Mouse (Mus musculus) kidney, postnatal 14 days (tissue): ENCODE measurements around the gene Epop.

Experiments used
- DNase-seq: peaks from one replicate; pipeline ENCODE4 v3.0.0; 2022; ENCODE audit warnings: mixed read lengths

The Epop gene

DNA sequence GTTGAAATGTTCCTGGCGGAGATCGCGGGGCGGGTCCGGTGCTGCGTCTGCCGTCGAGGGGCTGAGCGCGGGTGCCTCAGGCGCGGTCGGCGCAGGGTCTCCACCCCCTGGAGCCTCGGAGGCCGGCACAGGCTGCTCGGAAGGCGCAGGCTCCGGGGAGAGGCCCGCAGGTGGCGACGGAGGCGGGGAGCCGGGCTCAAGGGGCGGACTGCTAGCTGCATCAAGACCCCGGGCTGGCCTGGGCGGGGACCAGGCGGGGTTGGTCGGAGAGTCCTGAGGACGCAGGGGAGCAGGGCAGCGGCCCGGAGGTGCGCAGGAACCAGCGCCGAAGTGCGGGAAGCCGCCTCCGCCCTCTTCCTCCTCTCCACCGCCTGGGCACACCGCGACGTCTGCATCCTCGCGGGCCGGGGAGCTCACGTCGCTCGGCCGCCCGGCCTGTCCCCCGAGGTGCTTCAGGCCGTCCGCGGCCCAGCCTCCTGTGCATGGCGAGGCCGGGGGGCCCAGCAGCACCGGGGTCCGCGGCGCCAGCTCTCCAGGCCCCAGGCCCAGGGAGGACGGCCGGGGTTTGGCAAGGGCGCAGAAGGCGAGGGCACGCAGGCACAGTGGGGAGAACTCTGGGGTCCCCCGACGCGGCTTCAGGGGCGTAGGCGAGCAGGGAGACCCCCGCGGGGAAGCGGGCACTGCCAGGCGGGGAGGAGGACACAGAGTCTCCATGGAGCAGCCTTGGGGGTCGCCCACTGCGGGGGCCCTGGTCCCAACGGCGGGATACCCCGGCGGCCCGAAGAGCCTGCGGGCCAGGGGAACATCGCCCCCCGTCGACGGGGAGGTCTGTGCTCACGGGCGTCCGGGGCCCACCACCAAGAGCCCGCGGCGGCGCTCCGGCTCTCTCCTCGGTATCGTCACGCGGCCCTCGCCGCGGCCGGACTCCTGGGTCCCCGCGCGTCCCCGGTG is 659 bp downstream of the Epop start:
- DNase-seq = peak; percentile 18

DNA sequence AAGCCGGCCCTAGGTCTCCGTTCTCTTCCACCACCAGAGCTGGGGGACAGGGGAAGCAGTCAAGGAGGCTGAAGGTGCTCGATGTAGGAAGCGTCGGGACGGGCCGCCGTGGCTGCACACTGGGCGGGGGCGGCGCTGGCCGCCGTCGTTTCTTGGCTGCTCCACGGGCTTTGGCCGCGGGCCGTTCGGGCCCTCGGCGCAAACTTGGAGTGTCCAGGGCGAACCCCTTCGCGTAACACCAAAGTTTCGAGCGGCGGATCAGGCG is 1.3 kb downstream of the Epop start:
- peak; percentile 10 for DNase-seq

DNA sequence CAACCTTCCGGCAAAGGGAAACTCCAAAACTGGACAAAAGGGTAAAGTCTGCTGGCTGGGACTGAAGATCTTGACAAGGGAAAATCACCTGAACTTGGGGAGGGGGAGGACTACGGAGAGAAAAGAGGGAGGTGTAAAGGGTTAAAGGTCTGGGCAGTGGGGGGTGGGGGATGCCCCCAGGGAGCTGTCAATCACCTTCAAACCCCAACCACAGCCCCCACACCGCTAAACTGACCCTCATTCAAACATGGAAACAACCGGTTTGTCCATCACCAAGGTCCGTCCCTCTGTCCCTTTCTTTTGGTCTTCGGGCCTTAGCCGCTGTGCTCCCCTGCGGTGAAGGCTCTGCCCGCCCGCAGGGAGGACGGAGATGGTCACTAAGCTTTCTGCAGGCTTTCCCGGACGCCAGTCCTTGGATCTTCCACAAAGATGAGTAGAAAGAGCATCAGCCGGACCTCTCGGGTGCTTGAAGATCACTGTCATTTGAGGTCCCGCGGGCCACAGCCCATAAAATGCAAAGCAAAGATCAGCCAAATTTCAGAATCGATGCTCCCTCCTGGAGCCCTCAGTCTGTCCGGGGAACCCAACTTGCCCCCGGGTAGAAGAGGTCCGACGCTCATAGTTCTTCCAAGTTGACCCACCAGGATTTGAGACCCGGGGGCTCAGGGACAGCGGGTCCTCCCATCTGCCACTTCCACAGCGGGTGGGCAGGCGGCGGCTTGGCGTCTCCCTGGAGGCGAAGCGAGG is 1.8 kb downstream of the Epop start:
- DNase-seq = no peak

DNA sequence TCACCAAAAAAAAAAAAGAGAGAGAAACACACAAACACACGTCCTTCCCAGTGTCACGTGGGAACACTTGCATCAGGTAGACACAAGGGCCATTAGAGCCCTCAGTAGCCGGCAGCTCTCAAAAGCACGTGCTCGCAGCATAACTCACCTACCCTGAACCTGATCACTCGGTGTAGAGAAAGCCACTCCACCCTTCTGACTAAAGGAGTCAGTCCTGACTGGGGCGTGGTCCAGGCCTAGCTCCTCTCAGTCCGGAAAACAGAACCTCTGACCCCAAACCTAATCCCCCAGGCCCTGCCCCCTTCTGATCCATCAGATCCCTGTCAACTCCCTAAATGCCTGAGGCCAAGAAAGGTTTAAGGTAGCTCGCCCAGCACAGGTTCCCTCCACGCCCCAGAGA is 2.7 kb downstream of the Epop start:
- DNase-seq = peak; percentile 17

DNA sequence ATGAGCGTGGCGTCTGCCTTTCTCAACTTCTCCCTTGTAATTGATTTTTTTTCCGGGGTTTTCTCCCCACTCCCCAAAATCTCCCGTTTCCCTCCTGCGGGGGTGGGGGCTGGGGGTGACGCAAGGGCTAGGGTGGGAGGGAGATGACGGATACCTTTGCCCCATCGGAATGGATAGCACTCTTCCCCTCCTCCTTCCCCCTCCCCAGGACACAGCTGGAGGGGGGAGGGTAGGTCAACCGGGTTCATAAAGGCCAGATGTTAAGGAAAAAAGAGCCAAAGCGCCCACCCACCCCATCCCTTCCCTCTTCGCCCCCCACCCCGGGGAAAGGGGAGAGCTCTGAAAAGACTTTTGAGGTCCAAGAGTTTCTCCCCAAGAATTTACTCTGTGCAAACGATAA is 3.1 kb downstream of the Epop start:
- DNase-seq = no peak

DNA sequence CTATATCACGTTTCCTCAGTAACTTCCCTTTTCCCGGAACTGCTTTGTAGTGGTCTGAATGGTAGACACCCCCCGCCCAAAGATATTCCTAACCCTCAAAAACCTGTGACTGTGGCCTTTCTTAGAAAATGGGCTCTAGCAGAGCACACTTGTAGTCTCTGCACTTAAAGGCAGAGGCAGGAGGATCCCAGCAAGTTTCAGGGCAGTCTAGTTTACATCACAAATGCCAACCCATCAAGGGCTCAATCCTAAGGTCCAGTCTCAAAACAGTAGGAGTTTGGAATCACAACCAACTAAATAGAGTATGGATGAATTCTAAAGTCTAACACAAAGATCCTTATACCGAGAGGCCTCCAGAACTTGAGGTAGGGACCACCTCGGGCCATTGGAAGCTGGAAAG is 4.0 kb downstream of the Epop start:
- DNase-seq = no peak

DNA sequence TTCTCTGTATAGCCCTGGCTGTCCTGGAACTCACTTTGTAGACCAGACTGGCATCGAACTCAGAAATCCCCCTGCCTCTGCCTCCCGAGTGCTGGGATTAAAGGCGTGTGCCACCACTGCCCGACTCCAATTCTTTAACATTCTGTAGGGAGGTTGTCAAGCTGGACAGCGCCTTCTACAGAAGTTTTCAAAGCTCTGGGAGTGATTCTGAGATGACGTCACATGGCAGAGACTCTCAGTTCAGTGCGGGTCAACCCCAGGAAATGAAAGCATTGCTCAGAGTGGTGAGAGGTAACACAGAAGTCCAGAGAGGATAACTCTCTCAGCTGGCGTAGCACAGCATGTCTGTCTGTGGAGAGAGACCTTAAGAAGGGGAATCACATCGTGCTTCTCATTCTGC is 6.3 kb downstream of the Epop start:
- no peak for DNase-seq

DNA sequence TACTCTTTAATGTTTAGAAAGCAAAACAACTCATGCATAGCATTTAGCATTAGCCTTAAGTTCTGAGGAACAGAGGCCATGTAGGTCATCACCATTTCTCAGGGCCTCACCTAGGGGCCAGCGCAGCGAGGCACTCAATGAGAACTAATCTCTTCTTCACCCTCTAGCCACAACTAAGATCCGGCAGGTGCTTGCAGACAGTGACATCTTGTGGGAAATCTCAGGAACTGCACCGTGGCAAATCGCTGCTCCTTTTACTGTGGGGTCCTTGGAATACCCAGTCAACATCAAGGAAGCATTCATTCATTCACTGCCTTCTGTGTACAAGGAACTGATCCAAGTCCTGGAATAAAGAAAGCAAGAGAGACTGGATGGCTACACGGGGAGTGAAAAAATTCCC is 7.1 kb downstream of the Epop start:
- peak; percentile 79 for DNase-seq

DNA sequence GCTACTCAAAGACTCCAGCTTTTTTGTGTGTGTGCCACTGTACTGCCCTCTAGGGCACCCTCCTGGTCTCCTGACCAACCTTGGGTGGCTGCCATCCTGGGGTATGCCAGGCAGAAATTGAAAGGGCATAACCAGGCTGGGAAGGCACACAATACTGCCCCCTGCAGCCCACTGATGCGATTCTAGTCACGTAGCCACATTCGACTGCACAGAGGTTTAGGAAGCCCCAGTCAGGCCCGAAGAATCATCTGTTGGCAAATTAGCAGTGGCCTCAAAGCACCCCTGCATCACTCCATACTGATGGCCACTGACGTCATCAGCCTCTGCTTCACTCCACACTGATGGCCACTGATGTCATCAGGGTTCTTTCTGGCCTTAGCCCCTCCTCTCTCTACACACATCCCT is 10.1 kb downstream of the Epop start:
- DNase-seq = peak; percentile 92

DNA sequence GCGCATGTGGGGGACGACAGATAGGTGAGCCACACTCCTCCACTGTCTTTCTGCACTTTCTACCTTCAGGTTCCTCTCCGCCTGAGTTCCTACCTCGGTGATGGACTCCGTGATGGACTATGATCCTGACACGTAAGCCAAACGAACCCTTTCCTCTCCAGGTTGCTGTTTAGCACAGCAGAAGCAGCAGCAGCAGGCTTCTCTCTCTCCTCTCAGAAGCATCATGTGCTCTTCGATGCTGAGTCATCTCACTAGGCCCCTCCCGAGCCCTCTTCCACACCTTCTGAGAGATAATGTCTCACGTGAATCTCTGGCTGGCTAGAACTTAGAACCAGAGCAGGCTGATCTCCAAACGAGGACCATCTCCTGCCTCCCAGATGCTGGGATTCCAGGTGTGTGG is 11.1 kb downstream of the Epop start:
- peak; percentile 49 for DNase-seq

DNA sequence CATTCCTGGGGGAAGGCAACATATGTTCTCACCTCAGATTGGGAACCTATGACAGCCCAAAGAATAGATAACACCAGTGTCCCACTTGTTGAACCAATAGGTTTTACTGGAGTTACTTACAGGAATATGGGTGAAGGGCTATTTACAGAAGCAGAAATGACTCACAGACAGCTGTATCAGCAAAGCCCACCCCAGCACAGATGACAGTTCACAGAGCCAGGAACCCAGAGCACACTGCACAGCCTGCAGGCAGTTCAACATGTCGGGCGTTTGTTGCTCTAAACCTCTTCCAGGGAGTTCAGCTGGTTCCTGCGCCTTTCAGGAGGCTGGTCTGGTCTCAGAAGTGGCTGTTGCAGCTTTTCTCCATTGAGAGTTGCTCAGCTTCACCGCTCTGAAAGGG is 14.2 kb downstream of the Epop start:
- DNase-seq = no peak

DNA sequence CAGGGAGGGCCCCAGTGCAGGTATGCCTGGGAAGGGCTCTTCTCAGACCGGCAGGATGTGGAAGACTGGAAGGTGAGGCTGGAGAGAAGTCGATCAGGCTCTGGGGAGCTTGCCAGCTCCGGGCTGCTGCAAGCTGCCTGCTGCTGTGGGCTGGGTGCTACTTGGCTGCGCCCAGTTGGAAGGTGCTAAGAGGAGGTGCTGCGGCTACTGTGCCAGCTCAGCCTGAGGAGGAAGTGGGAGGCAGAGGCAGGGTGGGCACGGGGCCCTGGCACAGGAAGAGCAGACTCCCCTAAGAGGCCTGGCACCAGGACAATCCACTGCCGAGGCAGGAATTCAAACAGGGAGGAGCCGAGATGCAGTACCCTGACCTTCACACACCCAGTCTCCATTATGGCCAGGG is 18.4 kb downstream of the Epop start:
- peak; percentile 40 for DNase-seq

DNA sequence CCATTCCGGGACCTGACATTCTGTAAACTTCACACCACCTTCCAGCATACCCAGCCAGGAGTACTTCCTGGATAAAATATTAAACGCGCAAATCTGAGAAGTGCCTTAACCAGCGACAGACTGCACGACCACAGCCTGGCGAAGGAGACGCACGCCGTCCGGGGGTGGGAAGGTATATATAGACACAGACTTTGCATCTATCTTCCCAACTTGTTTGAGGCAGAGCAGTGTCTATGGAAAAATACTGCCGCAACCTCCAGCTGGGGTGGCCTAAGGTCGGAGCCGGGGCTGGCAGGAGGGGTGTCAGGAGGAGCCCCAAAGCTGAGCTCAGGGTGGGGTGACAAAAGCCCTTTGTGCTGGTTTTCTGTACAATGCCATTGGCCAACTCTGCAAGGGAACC is 19.8 kb downstream of the Epop start:
- no peak for DNase-seq

DNA sequence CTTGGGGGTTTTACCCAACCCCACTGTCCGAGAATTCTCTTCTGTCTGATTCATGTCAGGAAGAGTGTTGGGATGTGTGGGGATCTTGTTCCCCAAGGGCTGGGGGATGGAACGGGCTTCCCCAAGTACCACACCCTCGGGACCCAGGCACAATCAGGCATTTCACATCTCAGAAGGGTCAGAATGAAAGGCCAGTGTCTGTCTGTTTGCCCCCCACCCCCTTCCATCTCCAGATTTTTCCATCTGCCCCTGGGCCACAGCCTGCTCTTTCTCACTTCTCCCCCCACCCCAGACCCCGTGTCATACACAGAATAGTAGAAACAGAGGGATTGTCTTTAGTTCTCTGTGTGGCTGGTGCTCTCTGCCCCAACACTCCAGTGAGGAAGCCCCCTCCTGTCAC is 20.6 kb downstream of the Epop start:
- DNase-seq = no peak

DNA sequence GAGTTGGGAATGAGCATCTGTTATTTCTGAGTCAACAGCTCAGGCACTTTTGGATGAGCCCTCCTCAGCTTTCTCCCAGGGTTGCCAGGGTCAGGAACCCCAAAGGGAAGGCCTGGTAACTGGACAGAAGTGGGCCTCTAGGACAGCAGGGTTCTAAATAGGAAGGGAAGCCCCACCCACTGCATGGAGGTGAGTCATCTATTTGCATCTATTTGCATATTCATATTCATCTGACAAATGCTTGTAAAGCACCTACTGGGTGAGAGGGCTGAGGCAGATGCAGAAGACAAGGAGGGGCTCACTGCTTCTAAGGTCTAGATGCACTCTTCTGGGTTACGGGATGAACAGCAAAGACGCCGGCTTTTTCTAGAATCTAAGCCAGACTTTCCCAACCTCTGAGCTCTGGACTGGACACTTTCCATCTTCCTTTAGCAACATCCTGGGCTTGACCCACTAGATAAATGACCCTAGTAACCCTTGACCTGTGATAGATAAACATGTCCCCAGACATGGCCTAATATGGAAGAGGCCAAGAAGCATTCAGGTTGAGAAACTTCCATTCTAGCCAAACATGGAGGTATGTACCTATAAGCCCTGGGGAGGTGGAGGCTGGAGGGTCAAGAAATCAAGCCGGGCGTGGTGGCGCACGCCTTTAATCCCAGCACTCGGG is 22.3 kb downstream of the Epop start:
- no peak for DNase-seq

DNA sequence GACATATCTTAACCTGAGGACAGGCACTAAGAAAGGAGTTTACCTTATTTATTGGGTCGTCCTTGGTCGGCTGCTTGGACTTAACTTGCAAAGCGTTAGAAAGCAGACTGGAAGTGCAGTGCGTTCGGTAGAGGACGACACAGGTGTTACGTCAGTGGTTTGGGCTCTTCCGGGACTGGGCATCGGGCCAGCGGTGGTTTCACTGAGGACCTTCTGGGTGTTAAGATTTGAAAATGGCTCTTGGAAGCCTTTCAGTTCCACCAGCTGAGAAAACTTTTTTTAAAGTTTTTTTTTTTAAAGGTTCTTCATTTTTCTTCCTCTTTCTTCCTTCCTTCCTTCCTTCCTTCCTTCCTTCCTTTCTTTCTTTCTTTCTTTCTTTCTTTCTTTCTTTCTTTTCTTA is 25.6 kb downstream of the Epop start:
- DNase-seq = peak; percentile 64

DNA sequence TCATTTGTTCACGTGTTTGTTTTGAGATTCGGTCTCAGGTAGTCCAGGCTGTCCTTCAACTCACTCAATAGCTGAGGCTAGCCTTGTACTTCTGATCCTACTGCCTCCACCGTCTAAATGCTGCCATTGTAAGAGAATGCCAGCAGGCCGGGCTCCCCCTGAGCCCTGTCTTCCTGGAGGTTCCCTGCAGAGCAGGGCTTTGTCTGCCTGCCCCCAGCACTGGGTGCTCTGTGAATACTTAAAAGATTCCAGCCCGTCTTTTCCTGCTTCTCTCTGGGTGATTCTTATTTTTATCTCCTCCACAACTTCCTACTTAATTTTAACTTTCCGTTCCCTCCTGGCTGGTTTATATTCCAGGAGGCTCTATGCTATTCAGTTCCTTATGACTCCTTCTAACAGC is 27.3 kb downstream of the Epop start:
- DNase-seq = no peak

DNA sequence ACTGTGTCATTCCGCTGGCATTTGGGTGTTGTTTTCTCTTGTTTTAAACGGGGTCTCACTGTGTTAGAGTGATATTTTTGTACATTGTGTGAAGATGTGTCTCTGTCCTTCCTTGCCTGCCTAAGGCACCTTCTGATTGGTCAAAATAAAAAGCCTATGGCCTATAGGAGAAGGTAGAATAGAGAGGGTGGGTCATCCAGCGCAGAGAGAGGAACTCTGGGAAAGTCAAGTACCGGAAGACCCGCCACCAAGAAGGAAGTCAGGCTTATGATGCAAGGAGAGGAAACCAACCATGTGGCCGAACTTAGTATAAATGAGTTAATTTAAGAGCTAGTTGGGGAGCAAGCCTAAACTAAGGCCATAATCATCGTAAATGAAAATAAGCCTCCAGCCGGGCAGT is 30.4 kb downstream of the Epop start:
- DNase-seq = no peak

DNA sequence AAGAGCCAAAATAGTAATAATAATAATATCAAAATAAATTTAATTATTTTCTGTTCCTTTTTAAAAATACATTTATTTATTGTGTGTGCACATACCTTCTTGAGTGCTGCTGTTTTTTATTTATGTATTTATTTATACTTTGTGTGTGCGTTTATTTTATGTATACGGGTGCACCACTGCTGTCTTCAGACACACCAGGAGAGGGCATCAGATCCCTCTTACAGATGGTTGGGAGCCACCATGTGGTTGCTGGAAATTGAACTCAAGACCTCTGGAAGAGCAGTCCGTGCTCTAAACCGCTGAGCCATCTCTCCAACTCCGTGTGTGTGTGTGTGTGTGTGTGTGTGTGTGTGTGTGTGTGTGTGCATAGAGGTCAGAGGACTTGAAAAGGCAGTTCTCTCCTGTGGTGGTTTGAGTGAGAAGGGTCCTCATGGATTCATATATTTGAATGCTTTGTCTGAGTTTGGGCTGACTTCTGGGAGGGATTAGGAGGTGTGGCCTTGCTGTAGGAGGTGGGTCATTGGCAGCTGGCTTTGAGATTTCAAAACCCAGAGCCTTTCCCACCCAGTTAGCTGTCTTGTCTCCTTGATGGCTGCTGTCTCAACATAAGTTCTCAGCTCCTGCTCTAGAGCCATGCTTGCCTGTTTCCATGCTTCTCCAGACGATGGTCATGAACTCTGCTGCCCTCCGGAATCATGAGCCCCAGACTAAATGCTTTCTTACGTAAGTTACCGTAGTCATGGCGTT is 31.4 kb downstream of the Epop start:
- DNase-seq = no peak

DNA sequence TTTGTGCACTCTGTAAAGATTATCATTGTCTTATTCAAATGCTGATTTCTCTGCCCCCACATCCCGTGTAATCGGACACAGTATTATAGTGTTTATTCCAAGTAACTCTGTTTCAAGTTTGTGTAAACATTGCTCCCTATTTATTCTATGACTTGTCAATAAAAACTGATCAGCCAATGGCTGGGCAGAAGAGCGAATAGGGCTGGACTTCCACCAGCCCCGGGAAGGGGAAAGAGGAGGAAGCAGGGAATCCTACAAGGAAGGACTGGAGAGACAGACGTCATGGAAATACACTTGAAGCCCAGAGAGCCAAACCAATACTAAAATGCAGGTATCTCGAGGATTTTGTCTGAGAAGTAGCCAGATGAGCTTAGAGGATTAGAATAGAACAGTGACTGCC is 35.4 kb downstream of the Epop start:
- peak; percentile 45 for DNase-seq

DNA sequence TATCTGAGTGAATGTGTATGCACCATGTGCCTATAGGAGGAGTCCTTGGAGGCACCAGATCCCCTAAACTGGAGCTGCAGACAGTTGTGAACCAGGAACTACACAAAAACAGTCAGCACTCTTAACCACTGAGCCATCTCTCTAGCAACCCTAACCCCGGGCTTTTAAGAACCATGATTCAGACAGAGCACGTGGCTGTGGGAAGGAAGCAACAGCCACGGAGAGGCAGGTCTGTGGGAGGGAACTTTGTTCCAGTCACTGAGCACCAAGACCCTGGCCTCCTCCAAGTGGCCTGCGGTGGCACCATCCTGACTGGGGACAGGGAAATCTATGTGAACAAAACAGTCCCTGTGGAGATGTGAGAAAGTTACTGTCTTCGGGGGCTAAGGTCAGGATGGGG is 37.6 kb downstream of the Epop start:
- DNase-seq = no peak

DNA sequence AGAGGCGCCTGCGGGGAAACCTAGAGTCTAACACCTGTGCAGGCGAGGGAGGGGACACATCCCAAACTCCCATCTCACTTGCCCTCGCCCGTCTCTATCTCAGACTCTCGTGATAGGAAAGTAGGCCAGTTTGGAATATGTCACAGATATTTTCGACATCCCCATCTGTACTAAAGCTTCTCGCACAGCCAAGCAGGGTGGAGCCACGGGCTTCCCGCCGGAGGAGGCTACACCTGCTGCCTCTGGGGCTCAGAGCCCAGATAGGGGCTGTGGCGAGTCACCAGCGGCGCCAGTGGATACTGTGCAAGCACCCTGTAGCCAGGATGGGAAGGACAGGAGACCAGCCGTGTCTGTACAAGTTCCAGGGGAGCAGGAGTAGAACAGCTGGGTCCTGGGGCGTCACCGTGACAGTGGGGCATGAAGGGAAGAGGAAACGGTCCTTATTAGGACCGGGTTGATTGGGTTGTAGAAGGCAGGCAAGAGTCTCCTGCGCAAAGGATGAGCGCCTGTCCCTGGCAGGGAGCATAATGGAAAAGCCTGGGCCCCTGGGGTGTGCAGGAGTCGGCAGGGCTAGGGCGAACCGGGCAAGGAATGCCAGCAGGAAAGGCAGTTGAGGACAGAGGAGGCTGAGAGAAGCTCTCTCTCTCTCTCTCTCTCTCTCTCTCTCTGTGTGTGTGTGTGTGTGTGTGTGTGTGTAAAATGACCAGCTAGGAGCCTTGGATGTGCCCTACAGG is 39.1 kb downstream of the Epop start:
- DNase-seq = no peak

DNA sequence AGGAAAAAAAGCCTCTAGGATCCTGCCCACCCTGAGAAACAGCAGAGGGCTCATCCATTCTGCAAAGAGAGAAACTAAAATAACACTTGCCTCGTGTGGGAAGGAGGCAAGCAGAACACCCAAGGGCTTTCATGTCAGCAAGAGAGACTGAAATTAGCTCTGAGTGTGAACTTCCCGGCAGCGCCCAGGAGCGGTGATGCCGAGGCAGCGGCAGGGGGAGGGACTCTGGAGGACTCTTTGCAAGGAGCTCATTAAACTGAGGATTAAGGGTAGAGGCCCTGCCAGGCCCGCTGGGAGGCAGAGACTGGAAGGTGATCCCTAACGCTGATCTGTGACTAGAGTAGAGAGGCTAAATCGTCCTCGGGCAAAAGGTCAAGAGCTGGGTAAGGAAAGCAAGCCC is 40.3 kb downstream of the Epop start:
- no peak for DNase-seq
